Mouse (Mus musculus) left cerebral cortex, adult 2 months (tissue): ENCODE results near the gene Morn1. TPM values are rescaled to one million over a fixed set of nuclear protein-coding genes. Genes with fewer than 3 reads are reported as not detected.

ENCODE experiments used
- DNase-seq, 2 experiments: peaks; one replicate each; pipeline ENCODE4 v3.0.0; 2021 to 2022; ENCODE audit warnings: low spot score in 2 of 2, mixed read lengths in 1 of 2; ENCODE audit errors: extremely low spot score in 1 of 2
- H3K27ac ChIP-seq: fragments of 200-600 bp; 2 replicates; pipeline ENCODE4 v1.8.1; 2022
- H3K4me3 ChIP-seq: fragments of 200-600 bp; 2 replicates; pipeline ENCODE4 v1.8.1; 2022
- CTCF ChIP-seq: fragments of 200-600 bp; IDR thresholded peaks from 2 replicates; pipeline ENCODE4 v1.8.1; 2022; ENCODE audit warnings: antibody characterized with exemption, mild to moderate bottlenecking, moderate library complexity
- intact Hi-C: fragments of 180-260 bp; cut with DNase I; formaldehyde crosslinking; loops from one replicate; pipeline ENCODE4 v1.15.1; 2025
- total RNA-seq, 2 experiments: library from RNA; stranded (reverse); gene quantifications; 2 replicates each; pipeline ENCODE4 v1.2.3; 2021

The Morn1 gene
- total RNA-seq, 2 experiments from 2014 or later: 10.6 to 11.2 TPM

- no peak for DNase-seq
- Histone ChIP-seq H3K27ac (peak overlapping the region; percentile 73), H3K4me3 (no peak overlapping the region)
- no peak for TF ChIP-seq CTCF
- intact Hi-C loops: no loop called here
Observed at GRCm38 (mm10) chr4:155173822-155174785, 87.7 kb downstream of the Morn1 start.

- Histone ChIP-seq H3K4me3 (no peak overlapping the region), H3K27ac (peak overlapping the region; percentile 53; the same call in 1 of the 2 replicates)
- no peak for DNase-seq
- no peak for TF ChIP-seq CTCF
- intact Hi-C loops: no loop called here
Observed at GRCm38 (mm10) chr4:155176210-155176609, 89.8 kb downstream of the Morn1 start.

- Histone ChIP-seq H3K4me3 (no peak overlapping the region), H3K27ac (peak overlapping the region; percentile 62)
- intact Hi-C loops: loop anchor here (2.0 kb wide), 1 partner anchor 43 kb away; no protein-coding TSS in a partner anchor
- DNase-seq: no peak
- TF ChIP-seq CTCF: no peak
Observed at GRCm38 (mm10) chr4:155178274-155178673, 91.9 kb downstream of the Morn1 start.

GRCm38 (mm10) chr4:155178981-155179512 is 92.7 kb downstream of the Morn1 start:
- peak overlapping the region; percentile 62 for H3K27ac ChIP-seq
- no peak overlapping the region for H3K4me3 ChIP-seq
- no peak for TF ChIP-seq CTCF
- intact Hi-C loops: loop anchor here (2.0 kb wide), 1 partner anchor 42 kb away; no protein-coding TSS in a partner anchor
- no peak for DNase-seq

GRCm38 (mm10) chr4:155183201-155183600 is 96.8 kb downstream of the Morn1 start:
- DNase-seq: no peak
- no peak overlapping the region for H3K4me3 ChIP-seq
- intact Hi-C loops: no loop called here
- TF ChIP-seq CTCF: no peak
- no peak overlapping the region for H3K27ac ChIP-seq

- H3K27ac ChIP-seq: no peak overlapping the region
- no peak for DNase-seq
- TF ChIP-seq CTCF: no peak
- no peak overlapping the region for H3K4me3 ChIP-seq
- intact Hi-C loops: no loop called here
Observed at GRCm38 (mm10) chr4:155184248-155185070, 98.1 kb downstream of the Morn1 start.

GRCm38 (mm10) chr4:155185845-155186244 is 99.5 kb downstream of the Morn1 start:
- no peak for DNase-seq
- Histone ChIP-seq H3K4me3 (no peak overlapping the region), H3K27ac (no peak overlapping the region)
- intact Hi-C loops: no loop called here
- TF ChIP-seq CTCF: no peak

- Histone ChIP-seq H3K27ac (no peak overlapping the region; the same call in 1 of the 2 replicates), H3K4me3 (no peak overlapping the region)
- no peak for TF ChIP-seq CTCF
- DNase-seq: no peak
- intact Hi-C loops: no loop called here
Observed at GRCm38 (mm10) chr4:155187192-155187674, 100.9 kb downstream of the Morn1 start.

- TF ChIP-seq CTCF: no peak
- DNase-seq: no peak
- intact Hi-C loops: no loop called here
- Histone ChIP-seq H3K4me3 (no peak overlapping the region), H3K27ac (peak overlapping the region; percentile 19; the same call in 1 of the 2 replicates)
Observed at GRCm38 (mm10) chr4:155188341-155188740, 102.0 kb downstream of the Morn1 start.

- no peak for TF ChIP-seq CTCF
- intact Hi-C loops: no loop called here
- 0 out of 2 replicates have a peak overlapping the region, but pooled peaks have one; percentile 19 for H3K27ac ChIP-seq
- H3K4me3 ChIP-seq: no peak overlapping the region
- DNase-seq: no peak
Observed at GRCm38 (mm10) chr4:155188803-155189202, 102.4 kb downstream of the Morn1 start.

- DNase-seq: no peak
- Histone ChIP-seq H3K4me3 (no peak overlapping the region), H3K27ac (peak overlapping the region; percentile 11; the same call in 1 of the 2 replicates)
- TF ChIP-seq CTCF: peak; percentile 27
- intact Hi-C loops: no loop called here
Observed at GRCm38 (mm10) chr4:155189711-155190139, 103.3 kb downstream of the Morn1 start.
